24 mouse cellular contexts compared by ENCODE assay signal in the genomic region with DNA sequence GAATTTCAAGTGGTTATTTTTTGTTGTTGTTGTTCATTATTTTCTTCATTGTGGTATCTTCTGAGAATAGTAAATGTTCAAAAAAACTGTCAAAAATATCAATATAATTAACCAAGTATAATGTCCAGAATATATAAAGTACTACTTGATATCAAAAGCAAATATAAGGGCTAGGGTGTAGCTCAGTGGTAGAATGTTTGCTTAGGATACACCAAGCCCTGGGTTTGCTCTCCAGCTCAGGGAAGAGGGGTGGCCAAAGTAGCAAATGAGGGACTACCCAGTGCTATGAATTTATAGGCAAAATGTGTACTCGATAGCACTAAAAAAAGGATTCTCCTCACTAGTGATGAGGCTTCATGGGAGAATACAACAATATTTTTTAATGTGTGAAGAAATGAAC. TPM values are rescaled to one million over a fixed set of nuclear protein-coding genes. Genes with fewer than 3 reads are reported as not detected.
DNase-seq lines count a peak whose midpoint lies in the region; ATAC-seq and TF ChIP-seq lines count a peak whose summit lies in the region.
"Had no signal": no experiment of that assay in that cellular context is flagged by ENCODE, and none has a peak within 500 bp of the region (broad histone marks: within the 10 kb centered on the region; RNA-seq: fewer than 3 reads in every experiment).

No protein-coding gene starts in this region.

- TF ChIP-seq CTCF in ES-Bruce4 (IDR thresholded peaks at IDR 0.05; ENCODE audit: low read depth, low read length) = no peak
- TF ChIP-seq CTCF in stomach, postnatal 0 days (IDR thresholded peaks at IDR 0.05; ENCODE audit: low read depth) = no peak

- peaks cover 1% of the 10 kb centered on the region for H3K4me1 ChIP-seq in ES-Bruce4 (ENCODE audit: control insufficient read depth, insufficient read depth, low read length)
- no peaks in the 10 kb centered on the region for H3K4me1 ChIP-seq in stomach, postnatal 0 days (replicated peaks; ENCODE audit: control insufficient read depth, insufficient read depth)
- no peaks in the 10 kb centered on the region for H3K4me1 ChIP-seq in midbrain, embryonic 14.5 days (ENCODE audit: control insufficient read depth, insufficient read depth, low read length)

- TF ChIP-seq POLR2A in ES-Bruce4 (IDR thresholded peaks at IDR 0.05; ENCODE audit: insufficient read depth, low read length) = no peak
- no peak for TF ChIP-seq POLR2A in myocyte (IDR thresholded peaks at IDR 0.05; ENCODE audit: insufficient read length, low read depth)

- peak; percentile 64; the same call in 1 of the 2 replicates for ATAC-seq in stomach, postnatal 0 days (ENCODE audit: low FRiP score, low TSS enrichment)
- ATAC-seq in granulocyte monocyte progenitor cell, adult 5-6 weeks (replicated peaks; ENCODE audit: poor library complexity, severe bottlenecking) = no peak
- no peak for ATAC-seq in midbrain, embryonic 14.5 days (ENCODE audit: low FRiP score, low TSS enrichment)
- ATAC-seq: CD4-positive, CD25-positive, alpha-beta regulatory T cell, adult 4 months; forebrain, embryonic 14.5 days; forebrain, embryonic 16.5 days had no signal

- H3K9ac ChIP-seq in ES-Bruce4 (ENCODE audit: low read depth, poor library complexity, severe bottlenecking) = 0 out of 2 replicates have a peak overlapping the region, but pooled peaks have one; percentile 78
- no peak overlapping the region for H3K9ac ChIP-seq in stomach, postnatal 0 days (ENCODE audit: low read length)
- no peak overlapping the region for H3K9ac ChIP-seq in midbrain, embryonic 14.5 days (replicated peaks; ENCODE audit: low read length)
- H3K9ac ChIP-seq: embryonic facial prominence, embryonic 13.5 days; embryonic facial prominence, embryonic 15.5 days; forebrain, embryonic 12.5 days had no signal

- WGBS in stomach, postnatal 0 days = 81% methylated on average over 1 of the region's 1 CpGs
- 92% methylated on average over 1 of the region's 1 CpGs for WGBS in midbrain, embryonic 14.5 days

- no peak overlapping the region for H3ac ChIP-seq in myocyte (ENCODE audit: control insufficient read depth, insufficient read length)

- no peak overlapping the region for H3K4me3 ChIP-seq in ES-Bruce4 (ENCODE audit: low read depth, low read length)
- peak overlapping the region; percentile 23 for H3K4me3 ChIP-seq in myocyte
- no peak overlapping the region for H3K4me3 ChIP-seq in stomach, postnatal 0 days (ENCODE audit: low read depth, low read length)
- H3K4me3 ChIP-seq in midbrain, embryonic 14.5 days (replicated peaks; ENCODE audit: low read depth, low read length) = no peak overlapping the region
- H3K4me3 ChIP-seq: embryonic facial prominence, embryonic 15.5 days; forebrain, embryonic 12.5 days had no signal

- no peak for TF ChIP-seq EP300 in ES-Bruce4 (IDR thresholded peaks at IDR 0.05; ENCODE audit: insufficient read depth, low read depth, low read length)
- no peak for TF ChIP-seq EP300 in stomach, postnatal 0 days (optimal IDR thresholded peaks at IDR 0.05)

- H3K36me3 ChIP-seq in ES-Bruce4 (ENCODE audit: control insufficient read depth, insufficient read depth, low read length, poor library complexity, severe bottlenecking) (no peaks in the 10 kb centered on the region), myocyte (ENCODE audit: control insufficient read depth, insufficient read depth) (no peaks in the 10 kb centered on the region)
- no peaks in the 10 kb centered on the region for H3K36me3 ChIP-seq in stomach, postnatal 0 days (ENCODE audit: control insufficient read depth, insufficient read depth, low read length)
- H3K36me3 ChIP-seq in midbrain, embryonic 14.5 days (ENCODE audit: control insufficient read depth, insufficient read depth, low read length) = no peaks in the 10 kb centered on the region
- H3K36me3 ChIP-seq: embryonic facial prominence, embryonic 13.5 days; embryonic facial prominence, embryonic 15.5 days; forebrain, embryonic 10.5 days; forebrain, embryonic 12.5 days had no signal

- H3K9me3 ChIP-seq in ES-Bruce4 (replicated peaks; ENCODE audit: control insufficient read depth, insufficient read depth, low read length, poor library complexity, severe bottlenecking) = no peaks in the 10 kb centered on the region
- H3K9me3 ChIP-seq in stomach, postnatal 0 days (ENCODE audit: control insufficient read depth, low read length) = no peaks in the 10 kb centered on the region
- no peaks in the 10 kb centered on the region for H3K9me3 ChIP-seq in midbrain, embryonic 14.5 days (ENCODE audit: control insufficient read depth, low read length)
- H3K9me3 ChIP-seq: embryonic facial prominence, embryonic 13.5 days; embryonic facial prominence, embryonic 15.5 days; forebrain, embryonic 10.5 days; forebrain, embryonic 12.5 days had no signal

- no peaks in the 10 kb centered on the region for H3K79me2 ChIP-seq in myocyte (ENCODE audit: control insufficient read depth, insufficient read depth)

- no peak for DNase-seq in stomach, postnatal 0 days (ENCODE audit: low spot score)
- DNase-seq in midbrain, embryonic 14.5 days = no peak
- DNase-seq: adrenal gland, adult 2 months; adrenal gland, postnatal 10 days; adrenal gland, postnatal 25 days; B cell, adult 2 months; cerebellum, adult 11 months; cerebellum, adult 18-20 months; cerebellum, adult 8-10 months; cerebellum, adult 9-11 months; cerebellum, postnatal 14 days; cerebellum, postnatal 36 days; embryo, embryonic 11 days had no signal

- H3K27ac ChIP-seq in ES-Bruce4 (ENCODE audit: insufficient read depth, low read length) = no peak overlapping the region
- no peak overlapping the region for H3K27ac ChIP-seq in stomach, postnatal 0 days (replicated peaks)
- H3K27ac ChIP-seq in midbrain, embryonic 14.5 days (replicated peaks; ENCODE audit: low read depth, low read length) = no peak overlapping the region
- H3K27ac ChIP-seq: embryonic facial prominence, embryonic 13.5 days; embryonic facial prominence, embryonic 15.5 days; forebrain, embryonic 12.5 days had no signal

- peak overlapping the region; percentile 98 for H3K4me2 ChIP-seq in myocyte (ENCODE audit: low read depth)
- no peak overlapping the region for H3K4me2 ChIP-seq in stomach, postnatal 0 days (replicated peaks; ENCODE audit: low read depth)
- no peak overlapping the region for H3K4me2 ChIP-seq in midbrain, embryonic 14.5 days (ENCODE audit: low read length)
- H3K4me2 ChIP-seq: forebrain, embryonic 12.5 days had no signal

- H3K27me3 ChIP-seq in ES-Bruce4 (ENCODE audit: control insufficient read depth, insufficient read depth, low read length, poor library complexity, severe bottlenecking) (0 out of 2 replicates have a peak, but pooled peaks cover 1% of the 10 kb centered on the region), myocyte (ENCODE audit: control insufficient read depth, insufficient read depth, insufficient read length) (no peaks in the 10 kb centered on the region)
- no peaks in the 10 kb centered on the region for H3K27me3 ChIP-seq in stomach, postnatal 0 days (ENCODE audit: control insufficient read depth, insufficient read depth, low read length)
- H3K27me3 ChIP-seq in midbrain, embryonic 14.5 days (ENCODE audit: control insufficient read depth, insufficient read depth, low read length) = no peaks in the 10 kb centered on the region
- H3K27me3 ChIP-seq: CH12.LX; embryonic facial prominence, embryonic 13.5 days; embryonic facial prominence, embryonic 15.5 days; forebrain, embryonic 12.5 days had no signal

TF ChIP-seq in myocyte, 11 proteins besides CTCF, POLR2A, EP300 and RAD21:
- TF ChIP-seq SRF (IDR thresholded peaks at IDR 0.05; ENCODE audit: control insufficient read depth, insufficient read length, low read depth) (no peak), REST (IDR thresholded peaks at IDR 0.05; ENCODE audit: insufficient read depth, insufficient read length) (no peak), TCF12 (IDR thresholded peaks at IDR 0.05; ENCODE audit: insufficient read depth, poor library complexity, severe bottlenecking) (no peak), MYOG (IDR thresholded peaks at IDR 0.05; ENCODE audit: control insufficient read depth in 1 of 3, insufficient read depth in 1 of 3, insufficient read length in 2 of 3, low read depth in 2 of 3) (no peak), MAX (IDR thresholded peaks at IDR 0.05; ENCODE audit: low read depth) (no peak), CEBPB (IDR thresholded peaks at IDR 0.05; ENCODE audit: insufficient read depth, poor library complexity, severe bottlenecking) (no peak), MYOD1 (IDR thresholded peaks at IDR 0.05; ENCODE audit: control insufficient read depth in 1 of 3, insufficient read length in 2 of 3, low read depth in 2 of 3) (no peak), E2F4 (IDR thresholded peaks at IDR 0.05; ENCODE audit: insufficient read depth) (no peak), USF1 (IDR thresholded peaks at IDR 0.05; ENCODE audit: low read depth) (no peak), TCF3 (IDR thresholded peaks at IDR 0.05; ENCODE audit: insufficient read length, low read depth) (no peak), POLR2AphosphoS2 (IDR thresholded peaks at IDR 0.05; ENCODE audit: insufficient read length, low read depth) (no peak)

RNA-seq across cellular contexts. Expression of a gene that starts 24.8 kb away (rescaled TPM):
- 43.3 and 49.0 TPM in 2 replicates for polyA plus RNA-seq in ES-Bruce4 (2011; ENCODE audit: insufficient read depth, insufficient read length, low read depth, missing spikeins)
- 6.6 TPM for polyA plus RNA-seq in myocyte (2012; fragmentation: generic; extraction: Trizol)
- 11.6 and 11.9 TPM in 2 replicates for polyA plus RNA-seq in stomach, postnatal 0 days (2015; fragmentation: Nextera tagmentation; extraction: Ambion mirVana)
- total RNA-seq in granulocyte monocyte progenitor cell, adult 5-6 weeks (2014; fragmentation: Nextera tagmentation) = 32.6 and 36.4 TPM in 2 replicates
- total RNA-seq in granulocyte monocyte progenitor cell, adult 5-6 weeks (2017) = 12.1 and 12.9 TPM in 2 replicates
- 25.4 and 30.3 TPM in 2 replicates for polyA plus RNA-seq in midbrain, embryonic 14.5 days (2014; fragmentation: Nextera tagmentation; extraction: Ambion mirVana)

RNA-seq across cellular contexts. Expression of a gene that starts 51.2 kb away (rescaled TPM):
- 60.6 and 65.1 TPM in 2 replicates for polyA plus RNA-seq in ES-Bruce4 (2011; ENCODE audit: insufficient read depth, insufficient read length, low read depth, missing spikeins)
- polyA plus RNA-seq in myocyte (2012; fragmentation: generic; extraction: Trizol) = 27.8 TPM
- polyA plus RNA-seq in stomach, postnatal 0 days (2015; fragmentation: Nextera tagmentation; extraction: Ambion mirVana) = 36.9 and 38.2 TPM in 2 replicates
- 54.8 and 84.5 TPM in 2 replicates for total RNA-seq in granulocyte monocyte progenitor cell, adult 5-6 weeks (2014; fragmentation: Nextera tagmentation)
- total RNA-seq in granulocyte monocyte progenitor cell, adult 5-6 weeks (2017) = 94.3 and 101 TPM in 2 replicates
- 144 and 145 TPM in 2 replicates for polyA plus RNA-seq in midbrain, embryonic 14.5 days (2014; fragmentation: Nextera tagmentation; extraction: Ambion mirVana)
